Mouse (Mus musculus): ENCODE measurements around the gene Nr4a3. TPM values are rescaled to one million over a fixed set of nuclear protein-coding genes. Genes with fewer than 3 reads are reported as not detected.
A peak's percentile ranks its signal among the peaks of the same experiment; 100 is the strongest.

Nr4a3 gene
- total and polyA plus RNA-seq, 3 experiments = 0.17 TPM; not detected in 2

DNA sequence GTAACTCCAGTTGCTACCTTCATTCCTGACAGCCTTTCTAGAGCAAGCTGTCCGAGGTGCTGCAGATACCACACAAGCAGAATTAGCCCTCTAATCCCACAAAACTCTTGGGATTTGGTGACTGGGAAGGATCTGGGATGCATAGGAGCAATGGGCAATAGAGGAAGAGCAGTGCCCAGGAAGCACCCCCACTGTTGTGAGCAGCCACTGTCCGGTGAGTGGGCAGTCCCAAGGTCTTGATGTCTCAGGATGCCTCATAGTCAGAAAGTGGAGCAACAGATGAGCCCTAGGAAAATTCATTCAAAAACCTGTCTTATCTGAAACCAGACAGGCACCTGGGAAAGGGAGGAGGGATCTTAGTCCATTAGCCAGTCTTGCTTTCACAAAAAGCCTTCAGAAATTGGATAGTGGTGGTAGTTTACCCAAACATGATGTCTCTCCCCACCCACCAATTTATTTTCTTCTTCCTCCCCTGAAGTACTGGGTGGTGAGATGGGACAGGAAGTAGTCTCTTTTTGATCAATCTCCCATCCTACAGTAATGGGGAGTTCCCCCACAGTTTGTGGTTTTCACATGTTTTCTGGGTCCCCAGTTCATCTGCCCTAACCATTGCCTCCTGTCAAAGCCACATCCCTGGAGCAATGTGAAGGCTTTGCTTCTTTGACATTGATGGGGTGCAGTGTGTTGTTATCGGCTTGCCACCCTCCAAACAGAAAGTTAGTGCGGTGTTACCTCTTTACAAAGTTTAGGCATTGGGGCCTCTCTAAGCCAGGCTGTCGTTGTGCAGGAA, 29.7 kb downstream of the Nr4a3 start:
- H3K27ac ChIP-seq (ENCODE audit: control insufficient read depth, low read depth, low read length) = no peak overlapping the region
- no peak for DNase-seq (ENCODE audit: low read depth, low spot score)
- H3K79me2 ChIP-seq (ENCODE audit: control insufficient read depth, insufficient read depth, low read length, poor library complexity) = no peaks in the 10 kb centered on the region
- no peaks in the 10 kb centered on the region; a peak in 1 of 4 replicates for H3K27me3 ChIP-seq (ENCODE audit: control insufficient read depth in 1 of 2, insufficient read depth in 2 of 2, low read length in 2 of 2)
- H3K36me3 ChIP-seq (ENCODE audit: control insufficient read depth in 1 of 2, insufficient read depth in 2 of 2, low read length in 2 of 2) = peaks cover 0 to 14% of the 10 kb centered on the region in 2 experiments; a peak in 2 of 4 replicates
- no peak overlapping the region for H3K4me3 ChIP-seq (ENCODE audit: control insufficient read depth in 1 of 2, insufficient read depth in 1 of 2, low read depth in 2 of 2, low read length in 2 of 2)
- peaks cover 5 to 32% of the 10 kb centered on the region in 2 experiments; a peak in 3 of 4 replicates for H3K4me1 ChIP-seq (ENCODE audit: control insufficient read depth in 1 of 2, insufficient read depth in 2 of 2, low read length in 2 of 2)
- no peak overlapping the region for H3K9ac ChIP-seq (ENCODE audit: control insufficient read depth, low read depth, low read length, poor library complexity, severe bottlenecking)
- TF ChIP-seq NRF1 (IDR thresholded peaks at IDR 0.05; ENCODE audit: insufficient read depth, low read depth, low read length, poor library complexity, severe bottlenecking) = no peak
- no peak for TF ChIP-seq RAD21 (IDR thresholded peaks at IDR 0.05; ENCODE audit: low read depth, low read length)
- TF ChIP-seq USF2 (IDR thresholded peaks at IDR 0.05; ENCODE audit: borderline replicate concordance in 1 of 2, insufficient read depth in 1 of 2, low read depth in 1 of 2, low read length in 2 of 2) = no peak
- no peak for TF ChIP-seq MAFK (IDR thresholded peaks at IDR 0.05; ENCODE audit: borderline replicate concordance, low read depth, low read length)
- H3K9me3 ChIP-seq (replicated peaks; ENCODE audit: insufficient read depth, low read length) = no peaks in the 10 kb centered on the region

DNA sequence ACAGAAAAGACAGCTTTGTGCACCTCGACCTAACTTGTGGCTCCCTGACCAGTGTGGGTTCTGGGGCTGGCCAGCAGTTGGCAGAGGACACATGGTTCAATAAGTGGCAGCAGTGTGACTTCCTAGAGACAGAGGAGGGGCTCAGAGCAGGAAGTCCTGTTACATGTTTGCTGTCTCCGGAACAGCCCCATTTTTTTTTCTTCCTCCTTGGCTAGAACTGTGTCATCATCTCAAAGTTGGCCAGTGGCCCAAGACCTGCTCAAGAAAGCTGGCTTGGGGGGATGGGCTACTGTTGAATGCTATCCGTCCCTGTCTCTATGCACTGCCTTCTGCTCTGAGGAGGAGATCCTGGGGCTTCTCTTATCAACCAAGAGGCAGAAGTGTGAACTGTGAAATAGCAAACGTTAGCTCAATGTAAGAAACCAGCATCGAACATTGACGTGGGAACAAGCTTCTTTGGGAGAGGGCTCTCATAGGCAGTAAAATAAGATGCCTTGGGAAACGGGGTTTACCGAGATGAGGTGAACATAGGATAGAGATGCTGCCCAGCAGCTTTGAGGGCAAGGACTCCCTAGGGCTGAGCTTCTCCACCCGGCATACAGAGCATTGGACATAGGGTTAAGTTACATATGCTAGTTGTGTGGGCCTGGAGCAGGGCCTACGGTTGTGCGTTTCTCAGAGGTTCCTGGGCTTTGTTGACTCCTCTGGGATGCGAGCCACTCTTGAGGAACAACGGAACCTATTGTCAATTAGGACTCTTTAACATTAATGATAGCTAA, 31.9 kb downstream of the Nr4a3 start:
- Histone ChIP-seq H3K27me3 (ENCODE audit: control insufficient read depth in 1 of 2, insufficient read depth in 2 of 2, low read length in 2 of 2) (no peaks in the 10 kb centered on the region; a peak in 2 of 4 replicates), H3K36me3 (ENCODE audit: control insufficient read depth in 1 of 2, insufficient read depth in 2 of 2, low read length in 2 of 2) (peaks cover 0 to 14% of the 10 kb centered on the region in 2 experiments; a peak in 2 of 4 replicates), H3K4me1 (ENCODE audit: control insufficient read depth in 1 of 2, insufficient read depth in 2 of 2, low read length in 2 of 2) (peaks cover 5 to 29% of the 10 kb centered on the region in 2 experiments; a peak in 3 of 4 replicates), H3K4me3 (ENCODE audit: control insufficient read depth in 1 of 2, insufficient read depth in 1 of 2, low read depth in 2 of 2, low read length in 2 of 2) (peak overlapping the region; percentile 15 to 40), H3K79me2 (ENCODE audit: control insufficient read depth, insufficient read depth, low read length, poor library complexity) (no peaks in the 10 kb centered on the region), H3K9ac (ENCODE audit: control insufficient read depth, low read depth, low read length, poor library complexity, severe bottlenecking) (peak overlapping the region; percentile 59), H3K9me3 (replicated peaks; ENCODE audit: insufficient read depth, low read length) (no peaks in the 10 kb centered on the region), H3K27ac (ENCODE audit: control insufficient read depth, low read depth, low read length) (peak overlapping the region; percentile 94)
- DNase-seq (ENCODE audit: low read depth, low spot score) = peak; percentile 97
- peak; percentile 70 for TF ChIP-seq CHD2 (IDR thresholded peaks at IDR 0.05; ENCODE audit: low read length)
- peak; percentile 43; the same call in 1 of the 2 replicates for TF ChIP-seq TAL1 (IDR thresholded peaks at IDR 0.05; ENCODE audit: low read length)
- peak; percentile 49 to 77; a peak in 3 of 4 replicates for TF ChIP-seq EP300 (IDR thresholded peaks at IDR 0.05; ENCODE audit: low read depth in 1 of 2, low read length in 2 of 2)
- TF ChIP-seq POLR2AphosphoS2 (IDR thresholded peaks at IDR 0.05; ENCODE audit: low read length) = no peak
- TF ChIP-seq BHLHE40 (IDR thresholded peaks at IDR 0.05; ENCODE audit: borderline replicate concordance, low read depth, low read length) = peak; percentile 43
- TF ChIP-seq USF2 (IDR thresholded peaks at IDR 0.05; ENCODE audit: borderline replicate concordance in 1 of 2, insufficient read depth in 1 of 2, low read depth in 1 of 2, low read length in 2 of 2) = no peak
- TF ChIP-seq MAFK (IDR thresholded peaks at IDR 0.05; ENCODE audit: borderline replicate concordance, low read depth, low read length) = no peak
- peak; percentile 27 for TF ChIP-seq MAX (IDR thresholded peaks at IDR 0.05; ENCODE audit: low read length)
- TF ChIP-seq E2F4 (IDR thresholded peaks at IDR 0.05; ENCODE audit: borderline replicate concordance, low read depth, low read length) = no peak
- no peak; the same call in 1 of the 2 replicates for TF ChIP-seq TCF12 (IDR thresholded peaks at IDR 0.05; ENCODE audit: low read depth, low read length)
- peak; percentile 89 for TF ChIP-seq ETS1 (IDR thresholded peaks at IDR 0.05; ENCODE audit: low read depth, low read length)
- TF ChIP-seq SMC3 (IDR thresholded peaks at IDR 0.05; ENCODE audit: low read depth, low read length) = no peak
- TF ChIP-seq ZMIZ1 (IDR thresholded peaks at IDR 0.05; ENCODE audit: low read depth, low read length) = no peak
- peak; percentile 91 for TF ChIP-seq ZNF384 (IDR thresholded peaks at IDR 0.05; ENCODE audit: low read depth, low read length)
- TF ChIP-seq GABPA (IDR thresholded peaks at IDR 0.05; ENCODE audit: low read depth, low read length) = no peak
- no peak for TF ChIP-seq CTCF (IDR thresholded peaks at IDR 0.05 in 2 of 3, conservative IDR thresholded peaks at IDR 0.05 in 1 of 3; ENCODE audit: control insufficient read depth in 1 of 3, insufficient read depth in 1 of 3, low read depth in 2 of 3, low read length in 3 of 3, poor library complexity in 1 of 3, severe bottlenecking in 1 of 3)
- no peak; the same call in 1 of the 2 replicates for TF ChIP-seq MYC (IDR thresholded peaks at IDR 0.05; ENCODE audit: low read depth, low read length)
- peak; percentile 56; the same call in 1 of the 2 replicates for TF ChIP-seq NELFE (IDR thresholded peaks at IDR 0.05; ENCODE audit: low read depth, low read length)
- TF ChIP-seq MAZ (IDR thresholded peaks at IDR 0.05; ENCODE audit: low read depth, low read length) = no peak
- peak; percentile 74 for TF ChIP-seq SIN3A (IDR thresholded peaks at IDR 0.05; ENCODE audit: low read length)
- TF ChIP-seq GATA1 (IDR thresholded peaks at IDR 0.05; ENCODE audit: low read depth, low read length) = peak; percentile 46; the same call in 1 of the 2 replicates
- TF ChIP-seq ELF1 (IDR thresholded peaks at IDR 0.05; ENCODE audit: low read depth, low read length) = peak; percentile 78
- TF ChIP-seq RCOR1 (IDR thresholded peaks at IDR 0.05; ENCODE audit: low read depth, low read length) = no peak
- no peak for TF ChIP-seq MEF2A (IDR thresholded peaks at IDR 0.05; ENCODE audit: extremely low read depth, insufficient replicate concordance, low read depth, low read length, poor library complexity, severe bottlenecking)
- TF ChIP-seq JUND (IDR thresholded peaks at IDR 0.05; ENCODE audit: low read depth, low read length) = no peak

Measured in MEL (cell line).